Mouse (Mus musculus) embryonic fibroblast, embryonic 13.5 days (primary cell): ENCODE data around the gene Gm10309. TPM values are rescaled to one million over a fixed set of nuclear protein-coding genes. Genes with fewer than 3 reads are reported as not detected.

Experiments used
- H3K27ac ChIP-seq: 2 replicates; pipeline ENCODE4 v1.5.1; 2012; ENCODE audit warnings: low read length, control low read depth, inconsistent platforms; ENCODE audit not compliant: insufficient read depth
- H3K4me1 ChIP-seq: 2 replicates; pipeline ENCODE4 v1.6.1; 2011; ENCODE audit warnings: low read length; ENCODE audit not compliant: control insufficient read depth, insufficient read depth
- H3K4me3 ChIP-seq: 2 replicates; pipeline ENCODE4 v1.5.1; 2011; ENCODE audit warnings: mild to moderate bottlenecking, control low read depth, low read length; ENCODE audit not compliant: insufficient read depth
- CTCF ChIP-seq: IDR thresholded peaks from 2 replicates; pipeline ENCODE4 v1.5.1; 2011; ENCODE audit warnings: mild to moderate bottlenecking, control low read depth, low read length, moderate library complexity, borderline replicate concordance; ENCODE audit not compliant: insufficient read depth
- POLR2A ChIP-seq: IDR thresholded peaks from 2 replicates; pipeline ENCODE4 v1.6.1; 2011; ENCODE audit warnings: low read depth, mild to moderate bottlenecking, control low read depth, low read length, moderate library complexity
- polyA plus RNA-seq: library from polyadenylated mRNA; stranded (reverse); fragments of >200 nt; gene quantifications from 2 replicates; pipeline ENCODE4 v1.2.4, GENCODE M21; 2011; ENCODE audit warnings: low read depth; ENCODE audit not compliant: missing spikeins, insufficient read length

The Gm10309 gene
- polyA plus RNA-seq, 1 experiment = not detected

- Histone ChIP-seq H3K4me3 (no peak overlapping the region), H3K27ac (no peak overlapping the region), H3K4me1 (no peaks in the 10 kb centered on the region)
- TF ChIP-seq CTCF = no peak
- no peak for TF ChIP-seq POLR2A
Measured at GRCm38 (mm10) chr17:86497302-86497701, 7.7 kb downstream of the Gm10309 start.

- Histone ChIP-seq H3K4me3 (no peak overlapping the region), H3K27ac (no peak overlapping the region), H3K4me1 (no peaks in the 10 kb centered on the region)
- TF ChIP-seq CTCF (no peak), POLR2A (no peak)
Measured at GRCm38 (mm10) chr17:86496123-86496771, 8.8 kb downstream of the Gm10309 start.

DNA sequence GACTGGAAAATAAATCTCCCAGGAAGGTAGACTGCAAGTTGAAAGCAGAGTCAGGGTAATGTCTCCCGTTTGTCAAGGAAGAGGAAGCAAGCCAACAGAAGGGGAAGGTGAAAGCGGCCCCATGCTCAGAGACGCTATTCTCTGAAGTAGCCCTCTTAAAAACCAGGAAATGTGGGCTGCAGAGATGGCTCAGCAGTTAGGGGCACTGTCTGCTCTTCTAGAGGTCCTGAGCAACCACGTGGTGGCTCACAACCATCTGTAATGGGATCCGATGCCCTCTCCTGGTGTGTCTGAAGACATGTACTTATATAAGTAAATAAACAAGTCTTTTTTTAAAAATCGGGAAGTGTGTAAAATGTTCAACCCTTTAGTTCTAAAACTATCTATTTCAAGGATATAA is 10.1 kb downstream of the Gm10309 start:
- TF ChIP-seq POLR2A (no peak), CTCF (no peak)
- no peak overlapping the region for H3K27ac ChIP-seq
- H3K4me3 ChIP-seq = no peak overlapping the region
- H3K4me1 ChIP-seq = no peaks in the 10 kb centered on the region

GRCm38 (mm10) chr17:86494494-86494893 is 10.5 kb downstream of the Gm10309 start:
- H3K4me3 ChIP-seq = no peak overlapping the region
- no peaks in the 10 kb centered on the region for H3K4me1 ChIP-seq
- TF ChIP-seq CTCF (no peak), POLR2A (no peak)
- H3K27ac ChIP-seq = no peak overlapping the region

DNA sequence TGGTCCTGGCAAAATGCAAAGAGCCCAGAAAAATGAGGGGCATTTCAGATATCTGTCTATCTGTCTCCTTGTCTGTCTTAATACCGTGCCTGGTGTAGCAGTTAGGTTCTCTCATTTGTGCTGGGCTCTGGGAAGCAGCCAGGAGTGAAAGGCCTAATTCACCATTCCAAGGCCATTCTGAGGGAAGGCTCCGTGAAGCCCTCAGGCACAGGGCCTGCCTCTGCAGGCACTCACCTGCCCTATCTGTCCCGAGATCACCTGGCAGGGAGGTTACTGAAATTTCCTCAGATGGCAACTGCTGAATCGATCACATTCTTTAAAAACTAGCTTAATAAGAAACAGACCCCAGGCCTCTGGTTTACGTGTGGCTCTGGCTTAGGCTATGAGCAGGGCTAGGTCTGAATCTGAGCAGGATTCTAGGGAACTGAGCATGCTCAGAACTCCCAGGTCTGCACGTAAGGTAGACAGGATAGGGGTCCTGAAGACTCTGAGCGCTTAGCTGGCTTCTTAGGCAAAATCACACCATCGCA is 11.1 kb downstream of the Gm10309 start:
- TF ChIP-seq CTCF = no peak
- no peak for TF ChIP-seq POLR2A
- Histone ChIP-seq H3K4me3 (no peak overlapping the region), H3K27ac (no peak overlapping the region), H3K4me1 (no peaks in the 10 kb centered on the region)

DNA sequence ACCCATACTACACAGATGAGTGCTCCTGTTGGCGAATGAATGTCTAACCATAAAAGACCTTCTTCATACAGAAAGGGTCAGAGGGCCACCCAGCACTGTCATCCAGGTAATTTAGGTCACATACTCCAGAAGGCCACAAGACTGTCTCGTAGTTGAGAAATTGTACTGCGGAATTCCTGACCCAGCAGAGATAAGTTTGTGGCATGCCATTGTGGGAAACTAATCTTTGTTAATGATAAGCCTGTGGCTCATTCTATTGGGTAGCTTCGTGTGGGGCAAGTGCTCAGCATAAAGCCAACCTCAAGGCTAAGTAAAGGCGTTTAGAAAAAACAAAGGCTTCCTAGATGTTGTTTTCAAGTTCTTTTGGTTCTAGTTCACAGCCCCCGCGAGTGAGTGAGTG is 12.7 kb downstream of the Gm10309 start:
- no peaks in the 10 kb centered on the region for H3K4me1 ChIP-seq
- TF ChIP-seq POLR2A (no peak), CTCF (no peak)
- H3K4me3 ChIP-seq = no peak overlapping the region

GRCm38 (mm10) chr17:86489827-86490226 is 15.2 kb downstream of the Gm10309 start:
- Histone ChIP-seq H3K4me3 (no peak overlapping the region), H3K27ac (no peak overlapping the region), H3K4me1 (no peaks in the 10 kb centered on the region)
- no peak for TF ChIP-seq POLR2A
- TF ChIP-seq CTCF = no peak

More for the DNA sequence above, 12.7 kb downstream of the Gm10309 start:
- H3K27ac ChIP-seq = no peak overlapping the region

DNA sequence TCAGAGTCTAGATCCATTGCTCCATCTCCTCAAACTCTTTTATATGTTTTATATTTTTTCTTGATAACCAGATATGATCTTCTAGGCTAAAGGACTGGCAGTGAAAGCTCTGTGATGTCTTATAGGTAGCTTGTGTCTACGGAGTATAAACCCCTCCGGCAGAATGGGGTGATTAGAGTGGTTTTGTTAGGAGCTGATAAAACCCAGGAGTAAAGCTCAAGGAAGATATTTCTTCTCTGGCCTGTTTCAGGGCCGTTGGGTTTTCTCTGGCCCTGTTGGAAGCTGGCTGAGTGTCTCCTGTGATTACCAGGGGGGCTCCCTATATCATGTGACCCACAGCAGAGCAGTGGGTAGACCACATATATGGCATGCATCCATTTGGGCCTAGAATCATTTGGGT is 17.6 kb downstream of the Gm10309 start:
- Histone ChIP-seq H3K27ac (no peak overlapping the region), H3K4me3 (no peak overlapping the region), H3K4me1 (no peaks in the 10 kb centered on the region)
- TF ChIP-seq CTCF (no peak), POLR2A (no peak)

DNA sequence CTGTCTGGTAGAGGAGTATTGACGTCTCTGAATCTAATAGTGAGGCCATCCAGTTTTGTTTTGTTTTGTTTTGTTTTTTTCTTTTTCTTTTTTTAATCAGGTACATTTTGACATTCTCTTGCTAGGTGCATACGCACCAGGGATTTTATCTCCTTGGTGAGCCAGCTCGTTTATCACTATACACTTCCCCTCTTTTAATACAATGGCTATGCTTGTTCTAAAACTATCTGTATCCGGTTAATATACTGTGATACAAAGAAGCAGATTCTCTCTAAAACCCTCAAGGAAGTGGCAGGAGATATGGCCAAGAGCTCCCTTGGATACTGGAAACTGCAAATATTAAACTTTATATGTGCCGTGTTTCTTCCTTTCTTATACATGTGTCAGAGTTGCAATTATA is 18.4 kb downstream of the Gm10309 start:
- no peak for TF ChIP-seq POLR2A
- no peak for TF ChIP-seq CTCF
- Histone ChIP-seq H3K4me1 (no peaks in the 10 kb centered on the region), H3K4me3 (no peak overlapping the region), H3K27ac (no peak overlapping the region)

DNA sequence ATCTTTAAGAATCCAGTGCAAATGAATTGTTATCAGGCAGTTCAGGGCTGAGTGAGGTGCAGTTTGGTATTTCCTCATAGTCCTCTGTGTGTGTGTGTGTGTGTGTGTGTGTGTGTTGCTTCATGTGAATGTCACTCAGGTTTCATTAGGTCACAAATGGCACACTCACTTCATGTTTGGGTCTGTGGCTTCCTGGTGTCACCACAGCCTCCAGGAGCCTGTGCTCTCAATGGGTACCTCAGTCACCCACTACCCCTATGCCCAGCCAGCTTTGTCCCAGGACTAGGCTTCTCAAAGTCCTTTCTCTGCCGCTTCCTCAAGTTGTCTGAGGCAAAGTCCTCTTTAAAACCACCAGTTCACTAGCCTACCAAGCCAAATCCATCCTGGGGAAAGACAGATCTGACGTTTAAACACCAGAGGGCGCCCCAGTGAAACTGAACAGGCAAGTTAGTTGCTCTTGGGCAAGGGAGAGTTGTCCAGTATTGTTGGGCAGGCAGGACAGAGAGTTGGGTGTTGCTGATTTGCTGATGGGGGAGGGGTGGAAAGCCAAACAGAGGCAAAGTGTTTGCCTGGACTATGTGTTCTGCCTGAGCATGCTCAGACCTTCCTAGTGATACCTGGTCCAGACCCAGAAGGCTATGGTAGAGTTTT is 20.8 kb downstream of the Gm10309 start:
- no peak overlapping the region for H3K27ac ChIP-seq
- no peak overlapping the region for H3K4me3 ChIP-seq
- no peaks in the 10 kb centered on the region for H3K4me1 ChIP-seq
- TF ChIP-seq CTCF (peak; percentile 37; the same call in 1 of the 2 replicates), POLR2A (no peak)
